Mouse (Mus musculus) forebrain, embryonic 16.5 days (tissue): ENCODE data around the gene Dnm3. TPM values are rescaled to one million over a fixed set of nuclear protein-coding genes. Genes with fewer than 3 reads are reported as not detected.

Experiments used
- ATAC-seq: fragments of 200-750 bp; cut with Nextera tagmentation; 2 replicates; pipeline ENCODE4 v1.8.0; 2017; ENCODE audit warnings: mild to moderate bottlenecking, moderate library complexity
- H3K27ac ChIP-seq: fragments of 300-500 bp; sonication (generic); 2 replicates; pipeline ENCODE4 v1.5.1; 2014; ENCODE audit warnings: low read length, control low read depth
- H3K27me3 ChIP-seq: fragments of 300-500 bp; sonication (generic); replicated peaks from 2 replicates; pipeline ENCODE4 v1.6.1; 2014; ENCODE audit warnings: low read length; ENCODE audit not compliant: control insufficient read depth, insufficient read depth
- H3K36me3 ChIP-seq: fragments of 300-500 bp; sonication (generic); 2 replicates; pipeline ENCODE4 v1.6.1; 2014; ENCODE audit not compliant: control insufficient read depth, insufficient read depth
- H3K4me1 ChIP-seq: fragments of 300-500 bp; sonication (generic); replicated peaks from 2 replicates; pipeline ENCODE4 v1.6.1; 2014; ENCODE audit warnings: low read length; ENCODE audit not compliant: control insufficient read depth, insufficient read depth
- H3K4me2 ChIP-seq: fragments of 300-500 bp; sonication (generic); 2 replicates; pipeline ENCODE4 v1.6.1; 2014; ENCODE audit warnings: mild to moderate bottlenecking, low read length, control low read depth
- H3K4me3 ChIP-seq: fragments of 300-500 bp; sonication (generic); replicated peaks from 2 replicates; pipeline ENCODE4 v1.5.1; 2014; ENCODE audit warnings: mild to moderate bottlenecking, low read length, control low read depth
- H3K9ac ChIP-seq: fragments of 300-500 bp; sonication (generic); replicated peaks from 2 replicates; pipeline ENCODE4 v1.6.1; 2014; ENCODE audit warnings: low read depth, low read length, control low read depth
- H3K9me3 ChIP-seq: fragments of 300-500 bp; sonication (generic); 2 replicates; pipeline ENCODE4 v1.6.1; 2016; ENCODE audit warnings: low read length; ENCODE audit not compliant: control insufficient read depth
- WGBS: fragments of 180-500 bp; shearing (Covaris S2); extraction: QIAGEN DNeasy Blood & Tissue Kit; methylation state at CpG from one replicate; pipeline ENCODE4 v1.1.7; 2014; 5-methylcytosine and 5-hydroxymethylcytosine counted together
- polyA plus RNA-seq: library from polyadenylated mRNA; unstranded; fragments of >200 nt; fragmentation: Nextera tagmentation; extraction: Ambion mirVana; gene quantifications from 2 replicates; pipeline ENCODE4 v1.2.1, GENCODE M21; 2015

Dnm3 gene
- polyA plus RNA-seq, 1 experiment from 2014 or later, result 41.8 TPM

- WGBS, result 78% methylated on average over 4 of the region's 4 CpGs
- ATAC-seq, result no peak; the same call in 1 of the 2 replicates
- no peak overlapping the region for H3K27ac ChIP-seq
These were observed 402.4 kb downstream of the Dnm3 start for GRCm38 (mm10) chr1:162075416-162075815.

GRCm38 (mm10) chr1:162074626-162075410 is 403.0 kb downstream of the Dnm3 start:
- Histone ChIP-seq H3K4me3 (no peak overlapping the region), H3K4me2 (no peak overlapping the region), H3K36me3 (no peaks in the 10 kb centered on the region), H3K27me3 (no peaks in the 10 kb centered on the region), H3K27ac (no peak overlapping the region), H3K4me1 (0 out of 2 replicates have a peak, but pooled peaks cover 2% of the 10 kb centered on the region), H3K9ac (no peak overlapping the region), H3K9me3 (no peaks in the 10 kb centered on the region)
- ATAC-seq, result no peak
- WGBS, result 46% methylated on average over 17 of the region's 17 CpGs

More at GRCm38 (mm10) chr1:162075416-162075815, 402.4 kb downstream of the Dnm3 start:
- Histone ChIP-seq H3K4me1 (0 out of 2 replicates have a peak, but pooled peaks cover 2% of the 10 kb centered on the region), H3K9me3 (no peaks in the 10 kb centered on the region), H3K4me3 (no peak overlapping the region), H3K9ac (no peak overlapping the region), H3K27me3 (no peaks in the 10 kb centered on the region), H3K36me3 (no peaks in the 10 kb centered on the region), H3K4me2 (no peak overlapping the region)

- 0 out of 2 replicates have a peak, but pooled peaks cover 2% of the 10 kb centered on the region for H3K4me1 ChIP-seq
- WGBS, result 89% methylated on average over 7 of the region's 7 CpGs
- H3K27me3 ChIP-seq, result no peaks in the 10 kb centered on the region
- H3K4me3 ChIP-seq, result no peak overlapping the region
- no peaks in the 10 kb centered on the region for H3K36me3 ChIP-seq
- no peak overlapping the region for H3K27ac ChIP-seq
- no peaks in the 10 kb centered on the region for H3K9me3 ChIP-seq
- no peak overlapping the region for H3K4me2 ChIP-seq
- no peak overlapping the region for H3K9ac ChIP-seq
- ATAC-seq, result no peak
These were observed 404.8 kb downstream of the Dnm3 start for GRCm38 (mm10) chr1:162072917-162073578.

- WGBS, result 3% methylated on average over 6 of the region's 6 CpGs
- 0 out of 2 replicates have a peak, but pooled peaks have one; percentile 45 for ATAC-seq
- Histone ChIP-seq H3K27ac (no peak overlapping the region), H3K4me3 (no peak overlapping the region), H3K9me3 (no peaks in the 10 kb centered on the region), H3K36me3 (no peaks in the 10 kb centered on the region), H3K4me1 (peaks cover 12% of the 10 kb centered on the region), H3K9ac (no peak overlapping the region), H3K27me3 (no peaks in the 10 kb centered on the region), H3K4me2 (peak overlapping the region; percentile 17; the same call in 1 of the 2 replicates)
These were observed 424.2 kb downstream of the Dnm3 start for GRCm38 (mm10) chr1:162053608-162054007.

GRCm38 (mm10) chr1:162053186-162053585 is 424.6 kb downstream of the Dnm3 start:
- Histone ChIP-seq H3K36me3 (no peaks in the 10 kb centered on the region), H3K9ac (no peak overlapping the region), H3K9me3 (no peaks in the 10 kb centered on the region), H3K4me1 (peaks cover 12% of the 10 kb centered on the region), H3K27ac (no peak overlapping the region), H3K4me3 (no peak overlapping the region), H3K4me2 (no peak overlapping the region), H3K27me3 (no peaks in the 10 kb centered on the region)
- ATAC-seq, result 0 out of 2 replicates have a peak, but pooled peaks have one; percentile 26
- WGBS, result 11% methylated on average over 7 of the region's 7 CpGs

- ATAC-seq, result peak; percentile 15; the same call in 1 of the 2 replicates
- no peak overlapping the region for H3K4me3 ChIP-seq
- no peaks in the 10 kb centered on the region for H3K36me3 ChIP-seq
- no peaks in the 10 kb centered on the region for H3K9me3 ChIP-seq
- H3K27ac ChIP-seq, result no peak overlapping the region
- no peaks in the 10 kb centered on the region for H3K27me3 ChIP-seq
- 59% methylated on average over 6 of the region's 6 CpGs for WGBS
- H3K4me2 ChIP-seq, result no peak overlapping the region
- no peak overlapping the region for H3K9ac ChIP-seq
- peaks cover 12% of the 10 kb centered on the region for H3K4me1 ChIP-seq
These were observed 425.1 kb downstream of the Dnm3 start for GRCm38 (mm10) chr1:162052755-162053154.

- peak; percentile 79 for ATAC-seq
- Histone ChIP-seq H3K27ac (no peak overlapping the region), H3K4me3 (no peak overlapping the region), H3K9me3 (no peaks in the 10 kb centered on the region), H3K4me2 (no peak overlapping the region), H3K4me1 (peaks cover 12% of the 10 kb centered on the region), H3K27me3 (no peaks in the 10 kb centered on the region), H3K9ac (no peak overlapping the region), H3K36me3 (no peaks in the 10 kb centered on the region)
- 56% methylated on average over 7 of the region's 7 CpGs for WGBS
These were observed 425.7 kb downstream of the Dnm3 start for GRCm38 (mm10) chr1:162052138-162052537.

- Histone ChIP-seq H3K27ac (no peak overlapping the region), H3K9ac (no peak overlapping the region), H3K36me3 (no peaks in the 10 kb centered on the region), H3K4me2 (no peak overlapping the region), H3K4me1 (peaks cover 12% of the 10 kb centered on the region), H3K9me3 (no peaks in the 10 kb centered on the region), H3K4me3 (no peak overlapping the region), H3K27me3 (no peaks in the 10 kb centered on the region)
- ATAC-seq, result no peak
- WGBS, result 93% methylated on average over 4 of the region's 4 CpGs
These were observed 426.1 kb downstream of the Dnm3 start for GRCm38 (mm10) chr1:162051710-162052109.

GRCm38 (mm10) chr1:162047673-162048072 is 430.2 kb downstream of the Dnm3 start:
- H3K4me1 ChIP-seq, result peaks cover 4% of the 10 kb centered on the region
- no peak for ATAC-seq
- H3K4me2 ChIP-seq, result no peak overlapping the region
- H3K27ac ChIP-seq, result no peak overlapping the region
- no peaks in the 10 kb centered on the region for H3K36me3 ChIP-seq
- H3K4me3 ChIP-seq, result no peak overlapping the region
- no peaks in the 10 kb centered on the region for H3K27me3 ChIP-seq
- H3K9ac ChIP-seq, result no peak overlapping the region
- H3K9me3 ChIP-seq, result no peaks in the 10 kb centered on the region
- WGBS, result 80% methylated on average over 7 of the region's 7 CpGs
